ENCODE assay signal across 9 mouse cellular contexts in the genomic region with DNA sequence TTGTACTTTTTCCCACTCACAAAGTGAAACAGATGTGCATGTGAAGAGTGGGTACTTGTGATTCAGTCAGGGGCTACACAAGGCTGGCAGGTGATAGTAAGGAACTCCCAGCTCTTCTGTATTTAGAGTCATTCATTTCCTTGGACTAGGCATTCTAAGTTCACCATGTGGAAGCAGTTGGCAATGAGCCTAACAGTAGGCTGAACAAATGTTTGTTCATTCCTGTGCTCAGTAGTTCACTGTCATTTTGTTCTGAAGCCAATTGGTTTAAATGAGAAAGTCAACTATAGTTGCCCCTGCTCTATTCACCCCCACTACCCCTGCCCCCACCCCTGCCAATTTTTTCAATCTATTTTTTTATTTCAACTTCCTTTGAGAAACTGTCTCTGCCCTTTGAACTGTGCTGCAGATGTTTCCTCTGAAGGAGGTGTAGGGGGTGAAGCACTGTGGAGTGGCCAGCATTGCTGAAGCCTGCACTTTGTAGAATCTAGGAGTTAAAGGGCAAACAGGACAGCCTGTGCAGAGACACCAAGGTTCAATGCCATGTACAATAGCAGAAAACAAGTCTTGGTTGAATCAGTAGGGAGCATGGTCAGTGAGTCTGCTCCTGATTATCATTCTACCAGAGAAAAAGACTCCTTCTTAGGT. TPM values are rescaled to one million over a fixed set of nuclear protein-coding genes. Genes with fewer than 3 reads are reported as not detected.
DNase-seq lines count a peak whose midpoint lies in the region; ATAC-seq and TF ChIP-seq lines count a peak whose summit lies in the region.
"Had no signal": no experiment of that assay in that cellular context is flagged by ENCODE, and none has a peak within 500 bp of the region (broad histone marks: within the 10 kb centered on the region; RNA-seq: fewer than 3 reads in every experiment).

No protein-coding gene starts in this region.

- H3K4me2 ChIP-seq in kidney, embryonic 14.5 days (replicated peaks; ENCODE audit: low read depth, low read length): no peak overlapping the region
- H3K4me2 ChIP-seq in stomach, embryonic 16.5 days (ENCODE audit: low read depth, low read length): peak overlapping the region; percentile 38
- H3K4me2 ChIP-seq in neural tube, embryonic 15.5 days: no peak overlapping the region
- H3K4me2 ChIP-seq in forebrain, embryonic 13.5 days: no peak overlapping the region

- no peak overlapping the region for H3K4me3 ChIP-seq in kidney, embryonic 14.5 days (ENCODE audit: low read length)
- no peak overlapping the region for H3K4me3 ChIP-seq in cerebellum, adult 2 months (replicated peaks; ENCODE audit: insufficient read depth, low read depth, low read length)
- H3K4me3 ChIP-seq in stomach, embryonic 16.5 days (replicated peaks; ENCODE audit: low read length): no peak overlapping the region
- no peak overlapping the region for H3K4me3 ChIP-seq in neural tube, embryonic 15.5 days (replicated peaks)
- H3K4me3 ChIP-seq in forebrain, embryonic 13.5 days: no peak overlapping the region

- H3K36me3 ChIP-seq in kidney, embryonic 14.5 days (ENCODE audit: control insufficient read depth, insufficient read depth, low read length): no peaks in the 10 kb centered on the region; the same call in 1 of the 2 replicates
- H3K36me3 ChIP-seq in stomach, embryonic 16.5 days (ENCODE audit: control insufficient read depth, insufficient read depth, low read length): no peaks in the 10 kb centered on the region
- H3K36me3 ChIP-seq in neural tube, embryonic 15.5 days: no peaks in the 10 kb centered on the region
- H3K36me3 ChIP-seq in forebrain, embryonic 13.5 days (ENCODE audit: poor library complexity, severe bottlenecking): no peaks in the 10 kb centered on the region

- no peak for TF ChIP-seq POLR2A in cerebellum, adult 2 months (IDR thresholded peaks at IDR 0.05; ENCODE audit: borderline replicate concordance, insufficient read depth, low read length)

- H3K27ac ChIP-seq in kidney, embryonic 14.5 days (ENCODE audit: low read depth, low read length): no peak overlapping the region
- no peak overlapping the region for H3K27ac ChIP-seq in cerebellum, adult 2 months (ENCODE audit: insufficient read depth, low read length)
- H3K27ac ChIP-seq in stomach, embryonic 16.5 days (ENCODE audit: low read length): no peak overlapping the region
- no peak overlapping the region for H3K27ac ChIP-seq in neural tube, embryonic 15.5 days (replicated peaks)
- no peak overlapping the region for H3K27ac ChIP-seq in forebrain, embryonic 13.5 days

- H3K4me1 ChIP-seq in kidney, embryonic 14.5 days (ENCODE audit: control insufficient read depth, insufficient read depth, low read length): no peaks in the 10 kb centered on the region
- no peaks in the 10 kb centered on the region for H3K4me1 ChIP-seq in cerebellum, adult 2 months (ENCODE audit: control insufficient read depth, insufficient read depth, low read length)
- H3K4me1 ChIP-seq in stomach, embryonic 16.5 days (ENCODE audit: control insufficient read depth, insufficient read depth, low read length): 0 out of 2 replicates have a peak, but pooled peaks cover 2% of the 10 kb centered on the region
- H3K4me1 ChIP-seq in neural tube, embryonic 15.5 days: no peaks in the 10 kb centered on the region
- no peaks in the 10 kb centered on the region for H3K4me1 ChIP-seq in forebrain, embryonic 13.5 days

- no peak overlapping the region for H3K9ac ChIP-seq in kidney, embryonic 14.5 days (ENCODE audit: low read depth, low read length)
- H3K9ac ChIP-seq in stomach, embryonic 16.5 days (ENCODE audit: low read length): no peak overlapping the region
- H3K9ac ChIP-seq in neural tube, embryonic 15.5 days (replicated peaks): no peak overlapping the region
- H3K9ac ChIP-seq in forebrain, embryonic 13.5 days: no peak overlapping the region

- TF ChIP-seq CTCF in cerebellum, adult 2 months (IDR thresholded peaks at IDR 0.05; ENCODE audit: borderline replicate concordance, insufficient read depth, low read depth, low read length): no peak

- peak; percentile 35 for DNase-seq in kidney, adult 18-20 months
- DNase-seq in cerebellum, adult 2 months: peak; percentile 18 to 41
- DNase-seq in kidney, postnatal 4 days: peak; percentile 3 to 23
- DNase-seq in right cerebral cortex, postnatal 14 days: no peak

- ATAC-seq in kidney, embryonic 14.5 days (ENCODE audit: low FRiP score, low TSS enrichment): no peak
- peak; percentile 52; the same call in 1 of the 2 replicates for ATAC-seq in stomach, embryonic 16.5 days (ENCODE audit: insufficient read depth, low FRiP score)
- ATAC-seq in neural tube, embryonic 15.5 days (ENCODE audit: low FRiP score): no peak
- ATAC-seq in forebrain, embryonic 13.5 days: no peak

- H3K27me3 ChIP-seq in kidney, embryonic 14.5 days (ENCODE audit: control insufficient read depth, insufficient read depth, low read length): no peaks in the 10 kb centered on the region
- no peaks in the 10 kb centered on the region for H3K27me3 ChIP-seq in cerebellum, adult 2 months (ENCODE audit: control insufficient read depth, insufficient read depth, low read length)
- H3K27me3 ChIP-seq in stomach, embryonic 16.5 days (ENCODE audit: control insufficient read depth, insufficient read depth, low read length): no peaks in the 10 kb centered on the region
- H3K27me3 ChIP-seq in neural tube, embryonic 15.5 days (replicated peaks): no peaks in the 10 kb centered on the region
- no peaks in the 10 kb centered on the region for H3K27me3 ChIP-seq in forebrain, embryonic 13.5 days

- no peaks in the 10 kb centered on the region for H3K9me3 ChIP-seq in kidney, embryonic 14.5 days (ENCODE audit: control insufficient read depth, low read length)
- no peaks in the 10 kb centered on the region for H3K9me3 ChIP-seq in stomach, embryonic 16.5 days (replicated peaks; ENCODE audit: control insufficient read depth, low read length)
- no peaks in the 10 kb centered on the region for H3K9me3 ChIP-seq in neural tube, embryonic 15.5 days (replicated peaks)
- H3K9me3 ChIP-seq in forebrain, embryonic 13.5 days (replicated peaks): no peaks in the 10 kb centered on the region

RNA-seq across cellular contexts. Expression of gene Mpp1, which starts 2.4 kb away (rescaled TPM):
- 38.2 and 40.4 TPM in 2 replicates for polyA plus RNA-seq in kidney, embryonic 14.5 days (2014; fragmentation: Nextera tagmentation; extraction: Ambion mirVana)
- 45.3 and 48.7 TPM in 2 replicates for polyA plus RNA-seq in cerebellum, adult 2 months (2012; rRNA removed)
- polyA plus RNA-seq in stomach, embryonic 16.5 days (2015; fragmentation: Nextera tagmentation; extraction: Ambion mirVana): 89.1 and 89.9 TPM in 2 replicates
- polyA plus RNA-seq in neural tube, embryonic 15.5 days (2015; fragmentation: Nextera tagmentation; extraction: Ambion mirVana): 32.6 and 44.6 TPM in 2 replicates
- polyA plus RNA-seq in forebrain, embryonic 13.5 days (2015; fragmentation: Nextera tagmentation; extraction: Ambion mirVana): 17.3 and 19.0 TPM in 2 replicates

RNA-seq across cellular contexts. Expression of gene Dkc1, which starts 32.8 kb away (rescaled TPM):
- 154 and 199 TPM in 2 replicates for polyA plus RNA-seq in kidney, embryonic 14.5 days (2014; fragmentation: Nextera tagmentation; extraction: Ambion mirVana)
- polyA plus RNA-seq in cerebellum, adult 2 months (2012; rRNA removed): 43.9 and 48.8 TPM in 2 replicates
- polyA plus RNA-seq in stomach, embryonic 16.5 days (2015; fragmentation: Nextera tagmentation; extraction: Ambion mirVana): 98.7 and 111 TPM in 2 replicates
- 46.2 and 87.7 TPM in 2 replicates for polyA plus RNA-seq in neural tube, embryonic 15.5 days (2015; fragmentation: Nextera tagmentation; extraction: Ambion mirVana)
- polyA plus RNA-seq in forebrain, embryonic 13.5 days (2015; fragmentation: Nextera tagmentation; extraction: Ambion mirVana): 117 and 139 TPM in 2 replicates

RNA-seq across cellular contexts. Expression of gene Smim9, which starts 35.1 kb away (rescaled TPM):
- not detected in 2 replicates for polyA plus RNA-seq in kidney, embryonic 14.5 days (2014; fragmentation: Nextera tagmentation; extraction: Ambion mirVana)
- not detected in 2 replicates for polyA plus RNA-seq in cerebellum, adult 2 months (2012; rRNA removed)
- not detected in 2 replicates for polyA plus RNA-seq in stomach, embryonic 16.5 days (2015; fragmentation: Nextera tagmentation; extraction: Ambion mirVana)
- not detected in 2 replicates for polyA plus RNA-seq in neural tube, embryonic 15.5 days (2015; fragmentation: Nextera tagmentation; extraction: Ambion mirVana)
- not detected in 2 replicates for polyA plus RNA-seq in forebrain, embryonic 13.5 days (2015; fragmentation: Nextera tagmentation; extraction: Ambion mirVana)
- polyA plus RNA-seq: limb, embryonic 11.5 days had no signal

RNA-seq across cellular contexts. Expression of gene Gab3, which starts 43.2 kb away (rescaled TPM):
- 0.89 and 1.1 TPM in 2 replicates for polyA plus RNA-seq in kidney, embryonic 14.5 days (2014; fragmentation: Nextera tagmentation; extraction: Ambion mirVana)
- polyA plus RNA-seq in cerebellum, adult 2 months (2012; rRNA removed): 1.6 and 1.8 TPM in 2 replicates
- 3.4 TPM in 2 replicates for polyA plus RNA-seq in stomach, embryonic 16.5 days (2015; fragmentation: Nextera tagmentation; extraction: Ambion mirVana)
- polyA plus RNA-seq in neural tube, embryonic 15.5 days (2015; fragmentation: Nextera tagmentation; extraction: Ambion mirVana): 3.4 and 3.7 TPM in 2 replicates
- polyA plus RNA-seq in forebrain, embryonic 13.5 days (2015; fragmentation: Nextera tagmentation; extraction: Ambion mirVana): 1.0 and 1.2 TPM in 2 replicates
